ENCODE assay signal across 8 mouse cellular contexts in the genomic region with DNA sequence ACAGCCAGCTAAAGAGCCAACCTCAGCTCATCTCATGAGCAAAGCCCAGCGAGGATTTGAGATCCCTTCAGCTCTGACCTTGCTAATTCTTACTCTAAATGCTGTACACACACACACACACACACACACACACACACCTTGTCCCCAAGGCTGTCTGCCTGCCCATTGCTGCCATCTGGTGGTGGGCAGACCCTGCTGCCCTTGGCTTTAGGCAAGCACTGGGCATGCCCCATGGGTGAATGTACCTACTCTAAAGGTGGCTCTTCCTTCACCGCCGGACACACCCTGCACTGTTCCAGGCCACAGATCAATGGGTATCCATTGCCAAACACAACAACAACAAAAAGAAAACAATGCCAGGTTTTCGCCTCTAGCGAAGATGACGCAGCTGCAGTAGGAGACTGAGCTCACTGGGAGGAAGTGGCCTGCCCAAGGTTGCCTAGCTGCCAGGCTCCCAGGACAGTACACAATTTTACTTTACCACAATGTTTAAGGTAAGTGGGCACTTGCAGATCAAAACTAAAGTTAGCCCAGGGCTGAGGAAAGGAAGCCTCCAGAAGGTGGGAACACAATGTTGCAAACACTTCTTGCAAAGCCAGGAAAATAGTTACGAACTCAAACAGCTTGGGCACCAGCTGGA. TPM values are rescaled to one million over a fixed set of nuclear protein-coding genes. Genes with fewer than 3 reads are reported as not detected.
A peak's percentile ranks its signal among the peaks of the same experiment; 100 is the strongest.
DNase-seq lines count a peak whose midpoint lies in the region; ATAC-seq and TF ChIP-seq lines count a peak whose summit lies in the region.

No protein-coding gene starts in this region.

- no peaks in the 10 kb centered on the region for H3K9me3 ChIP-seq in heart, embryonic 14.5 days (ENCODE audit: control insufficient read depth, low read length)
- no peaks in the 10 kb centered on the region for H3K9me3 ChIP-seq in liver, embryonic 14.5 days (ENCODE audit: control insufficient read depth, low read length)
- no peaks in the 10 kb centered on the region for H3K9me3 ChIP-seq in neural tube, embryonic 12.5 days
- no peaks in the 10 kb centered on the region for H3K9me3 ChIP-seq in stomach, postnatal 0 days (ENCODE audit: control insufficient read depth, low read length)

- H3K4me3 ChIP-seq in heart, embryonic 14.5 days (ENCODE audit: control insufficient read depth in 1 of 2, insufficient read depth in 1 of 2, low read depth in 1 of 2, low read length in 2 of 2), result no peak overlapping the region
- H3K4me3 ChIP-seq in liver, embryonic 14.5 days (ENCODE audit: insufficient read depth in 1 of 2, low read depth in 2 of 2, low read length in 2 of 2), result no peak overlapping the region
- H3K4me3 ChIP-seq in neural tube, embryonic 12.5 days, result no peak overlapping the region
- H3K4me3 ChIP-seq in stomach, postnatal 0 days (ENCODE audit: low read depth, low read length), result no peak overlapping the region

- H3K9ac ChIP-seq in heart, embryonic 14.5 days (ENCODE audit: low read length), result no peak overlapping the region
- no peak overlapping the region for H3K9ac ChIP-seq in liver, embryonic 14.5 days (replicated peaks)
- H3K9ac ChIP-seq in neural tube, embryonic 12.5 days, result no peak overlapping the region
- no peak overlapping the region for H3K9ac ChIP-seq in stomach, postnatal 0 days (ENCODE audit: low read length)

- no peak overlapping the region for H3K4me2 ChIP-seq in heart, embryonic 14.5 days (ENCODE audit: low read length)
- H3K4me2 ChIP-seq in liver, embryonic 14.5 days (ENCODE audit: low read depth), result no peak overlapping the region
- no peak overlapping the region for H3K4me2 ChIP-seq in neural tube, embryonic 12.5 days (replicated peaks)
- no peak overlapping the region for H3K4me2 ChIP-seq in stomach, postnatal 0 days (replicated peaks; ENCODE audit: low read depth)

- TF ChIP-seq EP300 in liver, embryonic 14.5 days (IDR thresholded peaks at IDR 0.05; ENCODE audit: low read depth), result no peak
- no peak for TF ChIP-seq EP300 in stomach, postnatal 0 days (optimal IDR thresholded peaks at IDR 0.05)

- H3K4me1 ChIP-seq in heart, embryonic 14.5 days (ENCODE audit: control insufficient read depth in 2 of 2, insufficient read depth in 2 of 2, low read length in 2 of 2), result peaks cover 10 to 11% of the 10 kb centered on the region in 2 experiments
- no peaks in the 10 kb centered on the region for H3K4me1 ChIP-seq in liver, embryonic 14.5 days (replicated peaks; ENCODE audit: control insufficient read depth in 2 of 2, insufficient read depth in 2 of 2, low read length in 1 of 2)
- H3K4me1 ChIP-seq in neural tube, embryonic 12.5 days, result peaks cover 9% of the 10 kb centered on the region
- H3K4me1 ChIP-seq in stomach, postnatal 0 days (replicated peaks; ENCODE audit: control insufficient read depth, insufficient read depth), result no peaks in the 10 kb centered on the region

- H3K27ac ChIP-seq in heart, embryonic 14.5 days (replicated peaks in 1 of 2; ENCODE audit: control insufficient read depth in 1 of 2, insufficient read depth in 1 of 2, low read depth in 2 of 2, low read length in 2 of 2), result no peak overlapping the region
- no peak overlapping the region for H3K27ac ChIP-seq in liver, embryonic 14.5 days
- H3K27ac ChIP-seq in neural tube, embryonic 12.5 days, result no peak overlapping the region
- no peak overlapping the region for H3K27ac ChIP-seq in stomach, postnatal 0 days (replicated peaks)

- no peaks in the 10 kb centered on the region for H3K36me3 ChIP-seq in heart, embryonic 14.5 days (ENCODE audit: control insufficient read depth, insufficient read depth, low read length)
- no peaks in the 10 kb centered on the region for H3K36me3 ChIP-seq in liver, embryonic 14.5 days (replicated peaks; ENCODE audit: control insufficient read depth, insufficient read depth, low read depth)
- peaks cover 6% of the 10 kb centered on the region; the same call in 1 of the 2 replicates for H3K36me3 ChIP-seq in neural tube, embryonic 12.5 days
- no peaks in the 10 kb centered on the region for H3K36me3 ChIP-seq in stomach, postnatal 0 days (ENCODE audit: control insufficient read depth, insufficient read depth, low read length)

- 82% methylated on average over 7 of the region's 7 CpGs for WGBS in heart, embryonic 14.5 days
- 64% methylated on average over 7 of the region's 7 CpGs for WGBS in liver, embryonic 14.5 days (ENCODE audit: insufficient replicate concordance)
- 79% methylated on average over 7 of the region's 7 CpGs for WGBS in neural tube, embryonic 12.5 days
- WGBS in stomach, postnatal 0 days, result 78% methylated on average over 7 of the region's 7 CpGs

- intact Hi-C loops in heart, postnatal 25 days (cut with DNase I), result loop anchor here (1.0 kb wide), 2 partner anchors 212 to 326 kb away; no protein-coding TSS in a partner anchor

- DNase-seq in heart, postnatal 25 days (ENCODE audit: low spot score), result no peak
- DNase-seq in cerebellum, postnatal 10 days, result peak; percentile 97 to 98
- DNase-seq in gastrocnemius, postnatal 10 days, result peak; percentile 82
- peak; percentile 88 for DNase-seq in kidney, postnatal 10 days
- peak in 1 of 3 experiments; percentile 11 for DNase-seq in liver, embryonic 14.5 days (ENCODE audit: low read depth in 3 of 3, low spot score in 3 of 3)
- peak; percentile 79 for DNase-seq in stomach, postnatal 0 days (ENCODE audit: low spot score)

- TF ChIP-seq CTCF in liver, embryonic 14.5 days (IDR thresholded peaks at IDR 0.05; ENCODE audit: low read depth), result peak; percentile 91
- TF ChIP-seq CTCF in stomach, postnatal 0 days (IDR thresholded peaks at IDR 0.05; ENCODE audit: low read depth), result peak; percentile 94

- ATAC-seq in heart, embryonic 14.5 days (ENCODE audit: insufficient number of reproducible peaks, insufficient read depth, low FRiP score, low read depth), result peak; percentile 33
- ATAC-seq in liver, embryonic 14.5 days (ENCODE audit: insufficient read depth), result no peak
- peak; percentile 66 for ATAC-seq in neural tube, embryonic 12.5 days (ENCODE audit: low FRiP score, low read depth)
- no peak for ATAC-seq in stomach, postnatal 0 days (ENCODE audit: low FRiP score, low TSS enrichment)

- no peaks in the 10 kb centered on the region for H3K27me3 ChIP-seq in heart, embryonic 14.5 days (ENCODE audit: control insufficient read depth, insufficient read depth, low read length)
- H3K27me3 ChIP-seq in liver, embryonic 14.5 days (ENCODE audit: control insufficient read depth, insufficient read depth, low read length), result no peaks in the 10 kb centered on the region
- no peaks in the 10 kb centered on the region for H3K27me3 ChIP-seq in neural tube, embryonic 12.5 days (replicated peaks)
- H3K27me3 ChIP-seq in stomach, postnatal 0 days (ENCODE audit: control insufficient read depth, insufficient read depth, low read length), result no peaks in the 10 kb centered on the region

RNA-seq across cellular contexts. Expression of a gene that starts 33.1 kb away (rescaled TPM):
- 10.5 and 10.7 TPM in 2 replicates for polyA plus RNA-seq in heart, embryonic 14.5 days (2014; fragmentation: Nextera tagmentation; extraction: Ambion mirVana)
- 1 to 10 TPM; 3.7 to 4.0 TPM for total RNA-seq in heart, postnatal 25 days (2021)
- total RNA-seq in gastrocnemius, postnatal 10 days (2021), result 1 to 10 TPM; 5.8 to 6.7 TPM
- 2.2 and 3.3 TPM in 2 replicates for polyA plus RNA-seq in liver, embryonic 14.5 days (2012; rRNA removed)
- polyA plus RNA-seq in liver, embryonic 14.5 days (2014; fragmentation: Nextera tagmentation; extraction: Ambion mirVana), result 5.5 and 5.9 TPM in 2 replicates
- polyA plus RNA-seq in neural tube, embryonic 12.5 days (2016; fragmentation: Nextera tagmentation; extraction: Ambion mirVana), result 21.1 and 24.4 TPM in 2 replicates
- 10.8 and 11.4 TPM in 2 replicates for polyA plus RNA-seq in stomach, postnatal 0 days (2015; fragmentation: Nextera tagmentation; extraction: Ambion mirVana)

Comparison
In these comparisons a context has a peak if more than half of its experiments do, and no peak if none do; other contexts are left out.
1. ATAC-seq: peak in heart, embryonic 14.5 days (single experiment) and neural tube, embryonic 12.5 days (single experiment); none in liver, embryonic 14.5 days (single experiment) and stomach, postnatal 0 days (single experiment).